Mouse (Mus musculus) olfactory bulb, adult 2 months (tissue): Measurements from ENCODE around the gene Sema3e. TPM values are rescaled to one million over a fixed set of nuclear protein-coding genes. Genes with fewer than 3 reads are reported as not detected.
A peak's percentile ranks its signal among the peaks of the same experiment; 100 is the strongest.

ENCODE experiments used
- H3K27ac ChIP-seq: fragments of 200-500 bp; 2 replicates; pipeline ENCODE4 v1.5.1; 2012; ENCODE audit warnings: low read depth, low read length; ENCODE audit not compliant: insufficient read depth
- H3K4me1 ChIP-seq: fragments of 200-500 bp; 2 replicates; pipeline ENCODE4 v1.6.1; 2012; ENCODE audit warnings: low read length; ENCODE audit not compliant: control insufficient read depth, insufficient read depth
- H3K4me3 ChIP-seq: fragments of 200-500 bp; 2 replicates; pipeline ENCODE4 v1.5.1; 2012; ENCODE audit warnings: mild to moderate bottlenecking, low read depth, low read length, moderate library complexity; ENCODE audit not compliant: insufficient read depth
- CTCF ChIP-seq: fragments of 200-500 bp; IDR thresholded peaks from 2 replicates; pipeline ENCODE4 v1.5.1; 2012; ENCODE audit warnings: low read depth, mild to moderate bottlenecking, low read length, moderate library complexity; ENCODE audit not compliant: insufficient read depth
- POLR2A ChIP-seq: fragments of 200-500 bp; IDR thresholded peaks from 2 replicates; pipeline ENCODE4 v1.6.1; 2012; ENCODE audit warnings: mild to moderate bottlenecking, low read depth, low read length, moderate library complexity; ENCODE audit not compliant: insufficient read depth
- WGBS: fragments of 180-500 bp; shearing (Covaris S2); methylation state at CpG from one replicate; pipeline ENCODE4 v1.1.7; 2018; 5-methylcytosine and 5-hydroxymethylcytosine counted together
- polyA plus RNA-seq: library from polyadenylated mRNA; stranded (reverse); fragments of >200 nt; gene quantifications from 2 replicates; pipeline ENCODE4 v1.2.4, GENCODE M21; 2012; ENCODE audit warnings: low replicate concordance; ENCODE audit not compliant: missing spikeins, insufficient read depth, insufficient read length

Sema3e gene
- polyA plus RNA-seq, 1 experiment: not detected

DNA sequence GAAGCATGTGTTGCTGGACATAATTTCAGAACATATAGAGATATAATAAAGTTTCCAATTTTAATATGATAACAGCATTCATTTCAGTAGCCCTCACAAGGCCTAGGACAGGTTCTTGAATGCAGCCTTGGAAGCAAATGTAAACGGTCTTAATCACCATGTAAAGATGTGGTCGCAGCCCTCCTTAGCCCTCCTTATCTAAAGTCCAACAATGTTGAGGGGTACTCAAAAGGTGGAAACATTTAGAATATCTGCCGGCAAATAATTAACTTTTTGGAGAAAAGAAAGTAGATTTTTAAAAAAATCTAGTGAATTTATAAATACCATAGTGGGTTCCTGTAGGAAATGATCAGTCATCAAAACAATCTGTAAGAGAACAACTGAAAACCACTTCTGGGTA, 73.6 kb downstream of the Sema3e start:
- TF ChIP-seq POLR2A (no peak), CTCF (no peak)
- Histone ChIP-seq H3K27ac (no peak overlapping the region), H3K4me1 (no peaks in the 10 kb centered on the region), H3K4me3 (no peak overlapping the region)
- WGBS: 96% methylated on average over 3 of the region's 3 CpGs

DNA sequence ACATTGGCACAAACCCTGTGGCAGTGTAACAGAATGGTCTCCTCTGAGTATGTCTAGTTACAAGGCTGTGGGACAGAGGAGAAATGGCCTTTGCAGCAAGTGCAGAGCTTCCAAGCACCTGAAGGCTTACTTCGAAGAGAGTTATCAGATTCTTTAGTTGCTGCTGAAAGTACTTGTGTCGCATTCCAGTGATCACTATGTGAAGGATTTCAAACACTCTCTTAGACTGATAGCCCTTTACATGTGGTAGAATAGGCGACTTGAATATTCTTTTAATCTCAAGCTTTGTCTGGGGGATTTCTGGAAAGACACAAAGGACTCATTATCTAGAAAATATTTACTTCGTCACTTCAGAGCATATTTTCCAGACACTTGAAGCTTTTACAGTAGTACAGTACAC, 82.3 kb downstream of the Sema3e start:
- TF ChIP-seq CTCF (no peak), POLR2A (no peak)
- no peaks in the 10 kb centered on the region for H3K4me1 ChIP-seq
- no peak overlapping the region for H3K27ac ChIP-seq
- 79% methylated on average over 4 of the region's 4 CpGs for WGBS
- no peak overlapping the region for H3K4me3 ChIP-seq

DNA sequence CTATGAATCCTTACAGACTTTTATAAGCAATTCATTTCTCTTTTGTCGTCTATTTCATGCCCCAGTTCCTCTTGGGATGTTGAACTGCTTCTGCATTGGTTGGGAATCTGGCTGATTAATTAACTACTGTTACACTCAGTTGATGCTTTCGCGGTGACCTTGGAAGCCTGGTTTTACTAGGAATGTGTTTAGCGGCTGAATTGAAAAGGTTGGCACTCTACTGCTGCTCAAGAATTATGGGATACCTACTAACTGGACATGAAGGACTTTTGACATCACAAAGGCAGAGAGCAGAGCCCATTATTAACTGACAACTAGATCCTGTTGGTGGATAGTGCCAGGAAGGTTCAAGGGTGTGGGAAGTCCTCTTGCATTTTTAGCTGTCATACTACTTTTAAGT, 83.9 kb downstream of the Sema3e start:
- 50% methylated on average over 4 of the region's 4 CpGs for WGBS
- no peak for TF ChIP-seq POLR2A
- no peak for TF ChIP-seq CTCF
- Histone ChIP-seq H3K4me3 (no peak overlapping the region), H3K27ac (no peak overlapping the region), H3K4me1 (no peaks in the 10 kb centered on the region)

DNA sequence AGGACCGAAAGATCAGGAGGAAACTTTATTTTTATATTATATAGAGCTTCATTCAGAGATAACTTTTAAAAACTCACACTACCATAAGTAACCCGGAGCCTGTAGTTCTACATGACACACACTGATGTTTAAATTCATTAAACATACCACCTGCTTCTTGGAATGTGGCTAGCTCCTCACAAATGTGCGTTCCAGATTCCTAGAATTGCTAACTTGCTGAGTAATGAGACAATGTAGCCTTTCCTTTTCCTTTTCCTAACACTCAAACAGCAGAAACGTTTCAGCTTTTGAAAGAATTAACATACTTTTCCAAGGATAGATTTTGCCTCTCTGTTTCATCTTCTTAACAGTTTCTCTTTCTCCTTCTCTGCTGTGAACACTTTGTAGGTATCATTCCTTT, 86.3 kb downstream of the Sema3e start:
- Histone ChIP-seq H3K4me3 (no peak overlapping the region), H3K4me1 (no peaks in the 10 kb centered on the region), H3K27ac (no peak overlapping the region)
- TF ChIP-seq CTCF: no peak
- TF ChIP-seq POLR2A: no peak
- WGBS: 69% methylated on average over 4 of the region's 4 CpGs

DNA sequence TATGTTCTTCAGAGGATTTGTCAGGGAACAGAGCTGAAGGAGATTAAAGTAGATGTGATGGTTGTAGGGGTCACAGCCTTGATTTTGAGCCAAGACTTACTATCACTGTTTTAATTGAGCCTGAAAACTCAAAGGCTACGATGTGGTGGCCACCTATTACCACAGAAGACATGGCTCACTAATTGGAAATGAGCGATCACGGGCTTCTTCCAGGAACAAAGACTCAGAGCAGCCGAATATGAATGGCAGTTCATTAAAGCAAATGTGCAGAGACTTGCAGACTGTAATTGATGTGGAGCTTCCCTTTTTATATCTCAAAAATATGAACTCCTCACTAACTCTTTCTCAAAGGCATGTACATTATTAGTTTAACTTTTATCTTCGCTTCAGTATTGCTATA, 96.8 kb downstream of the Sema3e start:
- 47% methylated on average over 5 of the region's 5 CpGs for WGBS
- H3K4me1 ChIP-seq: no peaks in the 10 kb centered on the region
- H3K4me3 ChIP-seq: no peak overlapping the region
- no peak for TF ChIP-seq CTCF
- no peak for TF ChIP-seq POLR2A
- H3K27ac ChIP-seq: no peak overlapping the region

DNA sequence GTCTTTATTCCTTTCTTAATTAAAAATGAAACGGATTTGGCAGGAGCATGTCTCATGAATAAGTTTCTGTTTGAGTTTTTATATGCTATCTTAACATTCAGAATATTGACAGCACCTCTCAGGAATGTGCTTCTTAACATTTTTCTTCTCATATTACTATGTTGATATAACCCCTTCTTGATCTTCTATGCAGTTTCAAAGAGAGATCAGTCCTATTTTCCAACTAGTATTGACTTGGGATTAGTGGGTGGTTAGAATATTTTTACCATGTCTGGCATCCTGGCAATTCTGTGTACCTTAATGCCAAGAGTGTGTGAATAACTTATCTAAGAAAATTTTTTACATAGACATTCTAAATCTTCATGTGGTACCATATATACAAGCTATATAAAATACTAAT, 101.5 kb downstream of the Sema3e start:
- TF ChIP-seq POLR2A (no peak), CTCF (no peak)
- Histone ChIP-seq H3K4me1 (no peaks in the 10 kb centered on the region), H3K27ac (no peak overlapping the region), H3K4me3 (no peak overlapping the region)
- WGBS: 66% methylated on average over 1 of the region's 1 CpGs

DNA sequence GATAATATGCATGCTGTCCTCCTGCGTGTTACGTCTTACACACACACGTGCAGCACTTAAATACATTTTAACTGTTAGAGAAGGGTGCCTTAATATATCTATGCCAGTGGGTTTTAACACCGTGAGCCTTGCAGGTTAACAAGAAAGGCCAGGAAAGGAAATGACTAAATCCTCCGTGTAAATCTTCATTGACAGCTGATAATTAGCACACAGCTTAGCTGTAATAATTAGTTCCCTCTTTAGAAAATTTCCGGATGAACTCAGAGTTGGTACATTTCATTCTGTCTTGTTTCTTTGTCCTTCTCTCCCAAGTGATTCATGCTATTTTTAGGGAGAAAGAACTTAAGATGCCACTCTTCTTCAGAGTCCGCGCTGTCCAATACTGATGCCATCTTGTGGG, 110.9 kb downstream of the Sema3e start:
- Histone ChIP-seq H3K4me1 (no peaks in the 10 kb centered on the region), H3K27ac (peak overlapping the region; percentile 85), H3K4me3 (no peak overlapping the region)
- 25% methylated on average over 8 of the region's 8 CpGs for WGBS
- TF ChIP-seq POLR2A (no peak), CTCF (no peak)

DNA sequence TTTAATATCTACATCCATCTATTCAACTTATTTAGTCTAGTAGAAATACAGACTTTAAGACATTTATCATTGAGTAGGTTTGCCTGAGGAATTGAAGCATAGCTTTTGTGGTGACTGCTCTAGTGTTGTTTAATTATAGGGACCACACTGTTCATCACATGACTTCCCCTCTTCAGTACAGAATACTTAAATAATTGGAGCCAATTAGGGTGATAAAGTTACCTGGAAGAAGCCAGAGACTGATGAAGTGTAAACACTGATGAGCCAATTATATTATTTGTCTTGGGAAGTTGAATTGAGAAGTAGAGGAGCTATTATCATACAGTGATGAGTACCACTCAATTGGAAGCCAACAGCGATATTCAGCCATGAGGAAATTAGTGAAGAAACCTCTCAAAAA, 113.6 kb downstream of the Sema3e start:
- 86% methylated on average over 1 of the region's 1 CpGs for WGBS
- Histone ChIP-seq H3K4me1 (no peaks in the 10 kb centered on the region), H3K4me3 (no peak overlapping the region), H3K27ac (no peak overlapping the region)
- no peak for TF ChIP-seq POLR2A
- no peak for TF ChIP-seq CTCF

DNA sequence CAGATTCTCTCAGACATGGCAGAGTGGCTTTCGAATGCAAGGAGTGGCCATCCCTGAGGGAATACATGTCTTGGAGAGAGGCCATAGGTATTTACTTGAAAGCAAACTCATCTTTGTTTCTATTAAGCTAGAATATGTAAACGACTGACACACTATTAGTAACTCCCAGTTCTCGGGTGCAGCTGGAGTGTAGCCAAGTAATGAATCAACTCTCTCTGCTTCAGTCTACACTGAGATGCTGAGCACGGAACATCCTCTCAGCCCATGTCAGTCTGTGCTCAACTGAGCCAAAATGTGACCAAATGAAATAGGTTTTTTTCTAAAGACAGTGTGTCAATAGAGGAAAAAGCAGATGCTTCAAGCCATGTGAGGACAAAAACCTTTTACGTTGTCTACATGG, 137.5 kb downstream of the Sema3e start:
- WGBS: 43% methylated on average over 5 of the region's 5 CpGs
- Histone ChIP-seq H3K4me1 (no peaks in the 10 kb centered on the region), H3K27ac (no peak overlapping the region), H3K4me3 (no peak overlapping the region)
- TF ChIP-seq POLR2A (no peak), CTCF (no peak)

DNA sequence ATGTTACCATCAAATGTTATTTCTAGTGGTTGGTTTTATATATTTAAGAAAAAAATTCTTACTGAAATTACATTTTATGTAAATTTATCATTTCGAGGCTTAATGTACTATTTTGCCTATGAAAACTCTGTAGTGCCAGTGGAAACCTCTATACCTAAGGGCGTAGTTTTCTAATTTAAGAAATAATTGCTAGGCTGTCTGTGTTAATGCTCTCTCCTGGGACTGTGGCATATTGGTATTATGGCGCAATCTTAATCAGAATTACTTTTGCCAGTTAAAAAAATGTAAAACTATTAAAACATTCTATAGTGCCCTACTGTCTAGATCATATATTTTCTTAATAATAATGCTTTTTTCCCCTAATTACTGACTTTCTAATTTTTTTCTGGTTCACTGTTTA, 138.2 kb downstream of the Sema3e start:
- Histone ChIP-seq H3K27ac (no peak overlapping the region), H3K4me3 (no peak overlapping the region), H3K4me1 (no peaks in the 10 kb centered on the region)
- 67% methylated on average over 3 of the region's 3 CpGs for WGBS
- no peak for TF ChIP-seq CTCF
- no peak for TF ChIP-seq POLR2A
